Mouse (Mus musculus) stomach, embryonic 14.5 days (tissue): Measurements from ENCODE around the gene Cbwd1. TPM values are rescaled to one million over a fixed set of nuclear protein-coding genes. Genes with fewer than 3 reads are reported as not detected.

ENCODE experiments used
- ATAC-seq: fragments of 200-750 bp; cut with Nextera tagmentation; 2 replicates; pipeline ENCODE4 v1.8.0; 2017; ENCODE audit warnings: low read depth, moderate TSS enrichment; ENCODE audit not compliant: insufficient number of reproducible peaks, insufficient read depth, low FRiP score
- H3K27ac ChIP-seq: fragments of 300-500 bp; sonication (generic); 2 replicates; pipeline ENCODE4 v1.5.1; 2014; ENCODE audit warnings: mild to moderate bottlenecking, low read length, moderate library complexity, mixed read lengths
- H3K27me3 ChIP-seq: fragments of 300-500 bp; sonication (generic); 2 replicates; pipeline ENCODE4 v1.6.1; 2014; ENCODE audit warnings: low read length, control low read depth, mixed read lengths; ENCODE audit not compliant: control insufficient read depth, insufficient read depth
- H3K36me3 ChIP-seq: fragments of 300-500 bp; sonication (generic); 2 replicates; pipeline ENCODE4 v1.6.1; 2014; ENCODE audit warnings: mild to moderate bottlenecking, control low read depth, low read length, moderate library complexity, mixed read lengths; ENCODE audit not compliant: control insufficient read depth, insufficient read depth
- H3K4me1 ChIP-seq: fragments of 300-500 bp; sonication (generic); 2 replicates; pipeline ENCODE4 v1.6.1; 2014; ENCODE audit warnings: low read length, control low read depth, mixed read lengths; ENCODE audit not compliant: control insufficient read depth, insufficient read depth
- H3K4me2 ChIP-seq: fragments of 300-500 bp; sonication (generic); replicated peaks from 2 replicates; pipeline ENCODE4 v1.6.1; 2014; ENCODE audit warnings: low read depth, low read length, control low read depth
- H3K4me3 ChIP-seq: fragments of 300-500 bp; sonication (generic); 2 replicates; pipeline ENCODE4 v1.5.1; 2014; ENCODE audit warnings: low read depth, low read length, control low read depth
- H3K9ac ChIP-seq: fragments of 300-500 bp; sonication (generic); replicated peaks from 2 replicates; pipeline ENCODE4 v1.6.1; 2014; ENCODE audit warnings: low read depth, mild to moderate bottlenecking, control low read depth, low read length, moderate library complexity, mixed read lengths
- H3K9me3 ChIP-seq: fragments of 300-500 bp; sonication (generic); 2 replicates; pipeline ENCODE4 v1.6.1; 2016; ENCODE audit warnings: low read depth, low read length, control low read depth; ENCODE audit not compliant: control insufficient read depth
- WGBS: fragments of 180-500 bp; shearing (Covaris S2); extraction: QIAGEN DNeasy Blood & Tissue Kit; methylation state at CpG from one replicate; pipeline ENCODE4 v1.1.7; 2014; 5-methylcytosine and 5-hydroxymethylcytosine counted together
- polyA plus RNA-seq: library from polyadenylated mRNA; unstranded; fragments of >200 nt; fragmentation: Nextera tagmentation; extraction: Ambion mirVana; gene quantifications from 2 replicates; pipeline ENCODE4 v1.2.1, GENCODE M21; 2014

Gene Cbwd1
- polyA plus RNA-seq, result 19.8 and 23.0 TPM in 2 replicates

GRCm38 (mm10) chr19:24961172-24961962 is at the start of gene Cbwd1:
Gene Cbwd1, minus strand, starts transcription at chr19:24961610.
- H3K27me3 ChIP-seq, result no peaks in the 10 kb centered on the region
- no peak within 1 kb of the TSS for H3K27ac ChIP-seq
- H3K36me3 ChIP-seq, result no peaks in the 10 kb centered on the region
- H3K4me3 ChIP-seq, result peak within 1 kb of the TSS; percentile 82
- peak; percentile 100 for ATAC-seq
- no peaks in the 10 kb centered on the region for H3K9me3 ChIP-seq
- peak within 1 kb of the TSS; percentile 53 for H3K9ac ChIP-seq
- peaks cover 4% of the 10 kb centered on the region for H3K4me1 ChIP-seq
- peak within 1 kb of the TSS; percentile 49 for H3K4me2 ChIP-seq
- under 1% methylated on average over 36 of the region's 36 CpGs for WGBS

GRCm38 (mm10) chr19:25008509-25008908 is 47.1 kb upstream of the Cbwd1 start:
- ATAC-seq, result no peak
- no peaks in the 10 kb centered on the region for H3K27me3 ChIP-seq
- H3K9ac ChIP-seq, result no peak overlapping the region
- no peaks in the 10 kb centered on the region for H3K9me3 ChIP-seq
- 88% methylated on average over 2 of the region's 2 CpGs for WGBS
- no peak overlapping the region for H3K4me2 ChIP-seq
- no peaks in the 10 kb centered on the region for H3K36me3 ChIP-seq
- H3K4me3 ChIP-seq, result no peak overlapping the region
- H3K27ac ChIP-seq, result no peak overlapping the region
- peaks cover 9% of the 10 kb centered on the region for H3K4me1 ChIP-seq

GRCm38 (mm10) chr19:25006686-25007085 is 45.3 kb upstream of the Cbwd1 start:
- peaks cover 9% of the 10 kb centered on the region for H3K4me1 ChIP-seq
- 65% methylated on average over 1 of the region's 1 CpGs for whole genome bisulfite sequencing
- ATAC-seq, result no peak
- no peak overlapping the region for H3K4me3 ChIP-seq
- H3K9me3 ChIP-seq, result no peaks in the 10 kb centered on the region
- H3K9ac ChIP-seq, result no peak overlapping the region
- no peaks in the 10 kb centered on the region for H3K36me3 ChIP-seq
- no peaks in the 10 kb centered on the region for H3K27me3 ChIP-seq
- no peak overlapping the region for H3K4me2 ChIP-seq
- no peak overlapping the region for H3K27ac ChIP-seq

GRCm38 (mm10) chr19:25003810-25004209 is 42.4 kb upstream of the Cbwd1 start:
- WGBS, result 37% methylated on average over 4 of the region's 4 CpGs
- no peak overlapping the region for H3K4me3 ChIP-seq
- ATAC-seq, result no peak

GRCm38 (mm10) chr19:25002828-25003227 is 41.4 kb upstream of the Cbwd1 start:
- no peak overlapping the region for H3K4me2 ChIP-seq
- 0 out of 2 replicates have a peak, but pooled peaks cover 9% of the 10 kb centered on the region for H3K27me3 ChIP-seq
- H3K27ac ChIP-seq, result no peak overlapping the region
- H3K4me3 ChIP-seq, result no peak overlapping the region
- 70% methylated on average over 3 of the region's 3 CpGs for WGBS
- ATAC-seq, result no peak
- H3K4me1 ChIP-seq, result peaks cover 11% of the 10 kb centered on the region
- no peak overlapping the region for H3K9ac ChIP-seq
- H3K9me3 ChIP-seq, result no peaks in the 10 kb centered on the region
- H3K36me3 ChIP-seq, result no peaks in the 10 kb centered on the region

More at GRCm38 (mm10) chr19:25003810-25004209, 42.4 kb upstream of the Cbwd1 start:
- 0 out of 2 replicates have a peak, but pooled peaks cover 9% of the 10 kb centered on the region for H3K27me3 ChIP-seq
- H3K36me3 ChIP-seq, result no peaks in the 10 kb centered on the region
- no peak overlapping the region for H3K4me2 ChIP-seq
- no peaks in the 10 kb centered on the region for H3K9me3 ChIP-seq
- peaks cover 11% of the 10 kb centered on the region for H3K4me1 ChIP-seq
- no peak overlapping the region for H3K27ac ChIP-seq
- no peak overlapping the region for H3K9ac ChIP-seq

- Histone ChIP-seq H3K4me2 (no peak overlapping the region), H3K27me3 (0 out of 2 replicates have a peak, but pooled peaks cover 9% of the 10 kb centered on the region), H3K4me3 (no peak overlapping the region), H3K36me3 (no peaks in the 10 kb centered on the region), H3K9ac (no peak overlapping the region), H3K27ac (no peak overlapping the region), H3K9me3 (no peaks in the 10 kb centered on the region), H3K4me1 (peaks cover 11% of the 10 kb centered on the region)
- no peak for ATAC-seq
- 73% methylated on average over 6 of the region's 6 CpGs for WGBS
Measured at GRCm38 (mm10) chr19:25002032-25002431, 40.6 kb upstream of the Cbwd1 start.

- Histone ChIP-seq H3K4me2 (peak overlapping the region; percentile 98), H3K9ac (no peak overlapping the region), H3K9me3 (no peaks in the 10 kb centered on the region), H3K27ac (no peak overlapping the region), H3K27me3 (0 out of 2 replicates have a peak, but pooled peaks cover 9% of the 10 kb centered on the region), H3K4me1 (peaks cover 11% of the 10 kb centered on the region), H3K4me3 (peak overlapping the region; percentile 67), H3K36me3 (no peaks in the 10 kb centered on the region)
- WGBS, result 16% methylated on average over 9 of the region's 9 CpGs
- no peak for ATAC-seq
Measured at GRCm38 (mm10) chr19:25000153-25000552, 38.7 kb upstream of the Cbwd1 start.

- H3K27me3 ChIP-seq, result 0 out of 2 replicates have a peak, but pooled peaks cover 9% of the 10 kb centered on the region
Measured at GRCm38 (mm10) chr19:24999201-24999886, 37.9 kb upstream of the Cbwd1 start, which contains the start of gene Dock8. Gene Dock8, plus strand, starts transcription at chr19:24999534.

More at GRCm38 (mm10) chr19:24999201-24999886, 37.9 kb upstream of the Cbwd1 start, which contains the start of gene Dock8:
- ATAC-seq, result peak; percentile 77; the same call in 1 of the 2 replicates
- H3K9ac ChIP-seq, result peak within 1 kb of the TSS; percentile 42
- peak within 1 kb of the TSS; percentile 27; the same call in 1 of the 2 replicates for H3K27ac ChIP-seq
- H3K4me1 ChIP-seq, result peaks cover 10% of the 10 kb centered on the region
- peak within 1 kb of the TSS; percentile 67 for H3K4me3 ChIP-seq
- WGBS, result under 1% methylated on average over 107 of the region's 109 CpGs
- peak within 1 kb of the TSS; percentile 98 for H3K4me2 ChIP-seq
- no peaks in the 10 kb centered on the region for H3K36me3 ChIP-seq
- H3K9me3 ChIP-seq, result no peaks in the 10 kb centered on the region
